Mouse (Mus musculus) c-Kit-positive CD71-negative TER-119-negative erythroid progenitor cells, embryonic 14.5 days (primary cell): ENCODE measurements at regions not wholly inside any gene's neighbourhood (a gene's known extent, or its start where the extent isn't known, plus 50 kb on each side); places are given as distances from the start of the nearest gene placed in this dataset.

ENCODE experiments used
- DNase-seq: peaks from one replicate; pipeline ENCODE4 v3.0.0-alpha.2; 2013; ENCODE audit warnings: low read depth

DNA sequence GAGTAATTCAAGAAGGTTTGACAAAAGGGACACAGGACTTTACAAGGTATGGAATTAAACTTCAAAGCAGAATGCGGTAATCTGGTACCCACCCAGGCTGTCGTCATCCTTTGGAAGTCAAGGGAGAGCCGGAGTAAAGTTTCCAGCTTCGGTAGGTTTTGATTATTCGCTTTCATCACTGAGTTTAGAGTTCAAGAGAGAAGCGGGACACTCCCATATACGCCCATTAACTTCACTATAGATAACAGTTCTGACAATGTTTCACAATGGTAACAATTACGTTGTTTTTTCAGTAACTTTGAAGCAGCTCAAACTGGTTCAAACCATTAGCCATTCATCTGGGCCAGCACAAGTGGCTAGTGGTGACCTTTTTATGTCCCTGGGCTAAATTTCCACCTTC is 73.8 kb upstream of the Atp2b1 start:
- DNase-seq, result no peak

DNA sequence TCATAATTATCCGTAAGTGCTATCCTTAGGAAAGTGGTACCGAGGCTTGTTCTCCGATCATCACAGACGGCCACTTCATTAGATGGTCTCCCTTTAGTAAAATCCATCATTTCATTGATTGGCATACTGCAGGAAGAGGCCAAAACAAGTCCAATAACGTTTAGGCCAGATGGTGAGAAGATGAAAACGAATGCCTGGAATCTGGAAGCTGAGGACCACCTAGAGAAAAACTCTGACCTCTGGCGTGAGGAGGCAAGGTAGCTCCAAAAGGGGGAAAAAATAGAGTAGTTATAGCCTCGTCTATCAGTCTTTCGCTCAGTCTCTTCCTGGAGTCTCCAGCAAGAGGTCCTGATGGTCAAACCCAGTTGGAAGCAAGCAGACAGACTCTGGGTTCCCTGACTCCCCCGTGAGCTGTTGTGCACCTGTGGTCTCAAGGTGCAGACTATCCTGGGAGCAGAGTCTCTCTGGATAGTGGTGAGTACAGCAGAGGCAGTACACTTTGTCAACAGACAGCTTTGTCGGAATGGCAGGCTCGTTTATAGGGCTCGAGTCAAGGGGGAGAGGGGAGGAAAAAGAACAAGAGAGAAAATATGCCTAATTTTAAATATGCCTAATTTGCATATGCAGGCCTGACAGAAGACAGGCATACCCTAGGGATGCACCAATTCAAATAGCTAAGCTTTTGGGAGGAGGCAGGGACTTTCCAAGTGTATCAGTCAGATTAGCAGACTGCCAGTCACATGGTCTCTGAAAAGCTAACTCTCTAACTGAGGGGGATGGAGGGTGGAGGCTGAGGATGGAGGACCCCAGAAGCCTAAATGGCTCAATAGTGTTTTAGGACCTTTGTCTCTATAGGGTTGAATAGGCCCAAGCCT is 73.0 kb upstream of the Atp2b1 start:
- no peak for DNase-seq

- no peak for DNase-seq
Observed at GRCm38 (mm10) chr10:98841860-98842259, 72.3 kb upstream of the Atp2b1 start.

DNA sequence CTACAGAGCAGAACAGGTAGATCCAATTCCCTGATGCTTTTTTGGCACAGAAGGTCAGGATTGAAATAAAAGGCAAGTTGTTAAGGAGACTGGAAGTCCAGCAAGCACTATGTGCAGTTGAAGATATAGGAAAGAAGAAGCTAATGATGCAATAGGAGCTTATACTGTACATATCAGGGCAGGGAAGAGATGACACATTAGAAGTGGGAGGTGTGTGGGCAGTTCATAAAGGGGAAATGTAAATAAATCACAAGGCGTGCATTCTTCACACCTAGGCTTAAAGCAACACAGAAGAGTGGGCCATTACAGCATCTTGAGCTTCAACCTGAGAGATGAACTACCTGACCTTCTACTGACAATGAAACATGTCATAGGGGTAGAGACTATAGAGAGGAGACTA is 71.5 kb upstream of the Atp2b1 start:
- DNase-seq, result no peak

DNA sequence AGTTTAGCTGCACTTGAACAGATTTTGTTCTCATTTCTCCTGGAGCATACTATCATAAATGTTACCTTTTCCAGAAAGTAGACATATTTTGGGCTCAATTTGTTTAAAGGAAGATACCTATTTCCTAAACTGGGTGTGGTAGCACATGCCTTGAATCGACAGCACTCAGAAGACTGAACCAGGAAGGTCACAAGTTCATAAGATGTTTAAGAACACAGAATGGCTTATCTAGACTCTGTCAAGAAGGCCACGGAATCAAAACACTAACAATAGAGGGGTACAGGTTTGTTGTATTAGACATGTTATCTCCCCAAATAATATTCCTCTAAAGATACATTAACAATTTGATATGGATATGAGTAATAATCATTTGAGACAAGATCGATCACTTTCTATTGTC is 64.4 kb upstream of the Atp2b1 start:
- DNase-seq, result no peak

- no peak for DNase-seq
Observed at GRCm38 (mm10) chr10:98857395-98857794, 56.8 kb upstream of the Atp2b1 start.

- no peak for DNase-seq
Observed at GRCm38 (mm10) chr10:98861521-98861920, 52.7 kb upstream of the Atp2b1 start.

GRCm38 (mm10) chr10:98862712-98863111 is 51.5 kb upstream of the Atp2b1 start:
- no peak for DNase-seq

DNA sequence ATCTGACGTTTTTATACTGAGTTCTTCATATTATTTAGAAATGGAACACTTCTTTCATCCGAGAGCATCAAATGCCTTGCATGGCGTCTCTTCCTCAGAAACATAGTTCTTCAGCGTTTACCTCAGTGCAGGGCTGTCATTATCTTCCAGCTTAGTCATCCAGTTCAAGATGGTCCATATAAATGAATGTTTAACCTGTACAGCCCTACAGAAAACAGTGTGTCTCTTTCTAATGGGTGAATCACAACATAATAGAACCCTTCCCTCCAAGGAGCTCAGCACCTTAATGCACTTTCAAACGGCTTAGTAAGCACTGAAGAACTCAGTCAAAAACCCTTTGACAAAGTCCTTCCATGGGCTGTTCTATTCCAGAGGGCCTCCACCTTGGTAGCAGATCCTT is 49.8 kb upstream of the Atp2b1 start:
- no peak for DNase-seq
